Mouse (Mus musculus): Measurements from ENCODE around the gene Pate1. TPM values are rescaled to one million over a fixed set of nuclear protein-coding genes. Genes with fewer than 3 reads are reported as not detected.

Pate1 gene
- polyA plus RNA-seq (2014; fragmentation: Illumina TruSeq; extraction: RNeasy Lipid Tissue Mini Kit (QIAGEN cat#74804); ENCODE audit: low read depth, low replicate concordance), result not detected

DNA sequence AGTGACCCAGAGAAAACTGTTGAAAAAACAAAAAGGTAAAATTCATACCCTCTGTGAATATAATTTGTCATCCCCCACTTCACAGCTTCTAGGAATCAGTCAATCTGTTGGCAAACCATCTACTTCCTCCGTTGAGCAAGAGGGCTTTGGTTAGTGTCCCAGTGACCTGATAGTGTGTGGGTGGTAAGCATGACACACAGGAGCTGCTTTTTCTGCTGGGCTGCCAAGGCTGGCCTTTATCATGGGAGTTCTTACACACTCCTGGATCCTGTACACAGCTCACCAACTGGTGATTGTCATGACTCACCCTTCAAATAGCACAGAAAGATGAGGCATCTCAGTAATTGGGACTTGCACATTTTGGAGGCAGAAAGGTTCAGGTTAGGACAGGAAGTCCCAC, at the start of gene Pate1:
Gene Pate1 (minus strand): TSS at position 378 of the 400 bp plus-strand sequence.

DNA sequence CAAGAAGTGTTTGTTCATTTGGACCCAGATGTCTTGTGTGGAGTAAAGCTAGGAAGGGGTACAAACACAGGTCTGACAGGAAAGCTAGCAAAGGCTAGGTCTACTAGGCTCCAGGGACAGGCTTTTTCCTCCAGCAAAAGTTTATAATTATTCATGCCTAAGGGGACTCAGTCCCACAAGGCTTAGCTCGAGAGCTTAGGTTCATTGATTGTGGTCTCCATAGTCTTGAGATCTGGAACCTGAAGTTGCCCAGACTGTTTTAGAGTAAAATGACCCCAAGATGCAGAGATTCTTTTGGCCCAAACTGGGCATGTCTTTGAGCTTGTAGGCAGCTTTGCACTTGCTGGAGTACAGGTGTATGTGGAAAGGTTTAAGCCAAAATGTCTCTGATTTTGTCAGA, 39.1 kb downstream of the Pate1 start, which contains the start of gene Pate3:
Gene Pate3 (minus strand): TSS at position 101 of the 400 bp plus-strand sequence.

Other genes starting within 250 kb of the Pate1 start
- gene Gm1113, start 169.1 kb downstream of the Pate1 start, polyA plus RNA-seq (2014; fragmentation: Illumina TruSeq; extraction: RNeasy Lipid Tissue Mini Kit (QIAGEN cat#74804); ENCODE audit: low read depth, low replicate concordance), result not detected
- not detected for gene Ddx25, start 128.9 kb downstream of the Pate1 start, polyA plus RNA-seq (2014; fragmentation: Illumina TruSeq; extraction: RNeasy Lipid Tissue Mini Kit (QIAGEN cat#74804); ENCODE audit: low read depth, low replicate concordance)
- 30.7 TPM for gene Pus3, start 128.8 kb downstream of the Pate1 start, polyA plus RNA-seq (2014; fragmentation: Illumina TruSeq; extraction: RNeasy Lipid Tissue Mini Kit (QIAGEN cat#74804); ENCODE audit: low read depth, low replicate concordance)
- not detected for gene Pate2, start 117.1 kb downstream of the Pate1 start, polyA plus RNA-seq (2014; fragmentation: Illumina TruSeq; extraction: RNeasy Lipid Tissue Mini Kit (QIAGEN cat#74804); ENCODE audit: low read depth, low replicate concordance)
- gene Hyls1, start 117.0 kb downstream of the Pate1 start, polyA plus RNA-seq (2014; fragmentation: Illumina TruSeq; extraction: RNeasy Lipid Tissue Mini Kit (QIAGEN cat#74804); ENCODE audit: low read depth, low replicate concordance), result 3.8 TPM
- not detected for gene Pate4, start 75.4 kb downstream of the Pate1 start, polyA plus RNA-seq (2014; fragmentation: Illumina TruSeq; extraction: RNeasy Lipid Tissue Mini Kit (QIAGEN cat#74804); ENCODE audit: low read depth, low replicate concordance)
- not detected for gene Pate3, start 39.2 kb downstream of the Pate1 start, polyA plus RNA-seq (2014; fragmentation: Illumina TruSeq; extraction: RNeasy Lipid Tissue Mini Kit (QIAGEN cat#74804); ENCODE audit: low read depth, low replicate concordance)
- not detected for gene Gm17677, start 53.7 kb upstream of the Pate1 start, polyA plus RNA-seq (2014; fragmentation: Illumina TruSeq; extraction: RNeasy Lipid Tissue Mini Kit (QIAGEN cat#74804); ENCODE audit: low read depth, low replicate concordance)
- not detected for gene Gm17727, start 90.7 kb upstream of the Pate1 start, polyA plus RNA-seq (2014; fragmentation: Illumina TruSeq; extraction: RNeasy Lipid Tissue Mini Kit (QIAGEN cat#74804); ENCODE audit: low read depth, low replicate concordance)
- not detected for gene Gm27235, start 102.7 kb upstream of the Pate1 start, polyA plus RNA-seq (2014; fragmentation: Illumina TruSeq; extraction: RNeasy Lipid Tissue Mini Kit (QIAGEN cat#74804); ENCODE audit: low read depth, low replicate concordance)
- gene D730048I06Rik, start 102.7 kb upstream of the Pate1 start, polyA plus RNA-seq (2014; fragmentation: Illumina TruSeq; extraction: RNeasy Lipid Tissue Mini Kit (QIAGEN cat#74804); ENCODE audit: low read depth, low replicate concordance), result not detected
- not detected for gene 9230110F15Rik, start 156.8 kb upstream of the Pate1 start, polyA plus RNA-seq (2014; fragmentation: Illumina TruSeq; extraction: RNeasy Lipid Tissue Mini Kit (QIAGEN cat#74804); ENCODE audit: low read depth, low replicate concordance)
- not detected for gene 9230113P08Rik, start 221.0 kb upstream of the Pate1 start, polyA plus RNA-seq (2014; fragmentation: Illumina TruSeq; extraction: RNeasy Lipid Tissue Mini Kit (QIAGEN cat#74804); ENCODE audit: low read depth, low replicate concordance)

All from kidney, adult 10 weeks (tissue).